Mouse (Mus musculus): ENCODE results near the gene Col9a2.

Gene Col9a2

DNA sequence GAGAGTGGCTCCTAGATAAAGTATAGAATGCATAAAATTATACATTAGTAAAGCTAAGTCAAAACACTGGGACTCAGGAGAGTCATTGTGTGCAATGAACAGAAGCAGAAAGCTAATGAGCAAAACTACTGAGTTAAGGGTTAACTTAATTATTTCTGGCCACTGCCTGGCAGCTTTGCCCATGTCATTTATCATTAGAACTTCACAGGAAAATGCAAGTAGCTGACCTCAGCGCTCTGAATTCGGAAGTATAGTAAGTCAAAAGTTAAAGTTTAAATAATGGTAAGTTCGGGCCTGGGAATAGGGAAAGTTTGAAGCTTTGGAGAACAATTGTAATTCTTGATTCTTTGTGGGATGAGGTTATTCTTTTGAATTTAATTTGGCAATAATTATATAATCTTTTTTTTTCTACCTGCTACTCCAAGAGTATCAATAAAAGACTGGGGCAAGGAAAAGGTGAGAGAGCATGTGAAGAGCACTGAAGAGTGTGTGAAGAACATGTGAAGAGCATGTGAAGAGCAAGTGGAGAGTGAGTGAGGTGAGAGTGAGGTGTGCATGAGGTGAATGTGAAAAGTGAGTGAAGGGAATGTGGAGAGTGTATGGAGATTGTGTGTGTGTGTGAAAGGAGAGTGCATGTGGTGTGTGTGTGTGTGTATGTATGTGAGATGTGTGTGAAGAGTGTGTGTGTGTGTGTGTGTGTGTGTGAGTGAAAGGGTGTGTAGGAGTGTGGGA, 38.9 kb downstream of the Col9a2 start:
- no peak for DNase-seq (ENCODE audit: extremely low read depth, insufficient read length, low spot score)

DNA sequence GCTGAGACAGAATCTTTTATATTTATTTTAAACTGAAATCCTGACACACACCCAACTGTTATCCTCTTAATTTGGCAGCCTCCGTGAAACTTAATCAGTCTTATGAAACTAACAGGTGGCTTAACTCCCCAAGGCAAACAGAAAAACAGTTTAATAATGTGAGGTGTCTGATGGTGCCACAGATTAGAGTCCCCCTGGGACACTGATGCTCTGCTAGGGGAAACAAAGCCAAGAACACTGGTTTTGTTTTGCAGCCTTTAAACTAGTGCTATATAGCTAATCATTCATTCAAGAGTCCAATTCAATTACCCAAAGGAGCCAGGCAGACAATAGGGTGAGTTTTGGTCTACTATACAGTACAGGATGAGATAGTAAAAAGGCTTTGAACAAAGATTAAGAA, 41.2 kb downstream of the Col9a2 start:
- no peak for DNase-seq (ENCODE audit: extremely low read depth, insufficient read length, low spot score)

DNA sequence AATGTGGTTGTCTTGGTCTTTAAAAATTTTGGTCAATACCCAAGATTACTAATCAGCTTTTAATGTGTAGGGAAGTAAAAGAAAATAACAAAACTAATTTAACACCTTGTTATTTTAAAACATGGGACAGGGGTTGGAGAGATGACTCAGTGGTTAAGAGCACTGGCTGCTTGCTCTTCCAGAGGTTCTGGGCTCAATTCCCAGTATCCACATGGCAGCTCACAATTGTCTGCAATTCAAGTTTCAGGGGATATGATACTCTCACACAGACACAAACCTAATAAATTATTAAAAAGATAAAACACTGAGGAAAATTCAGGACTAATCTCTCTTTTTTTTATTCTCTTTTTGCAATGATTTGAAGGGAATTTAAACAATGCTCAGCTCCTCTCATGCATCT, 45.3 kb downstream of the Col9a2 start:
- DNase-seq (ENCODE audit: extremely low read depth, insufficient read length, low spot score) = no peak

DNA sequence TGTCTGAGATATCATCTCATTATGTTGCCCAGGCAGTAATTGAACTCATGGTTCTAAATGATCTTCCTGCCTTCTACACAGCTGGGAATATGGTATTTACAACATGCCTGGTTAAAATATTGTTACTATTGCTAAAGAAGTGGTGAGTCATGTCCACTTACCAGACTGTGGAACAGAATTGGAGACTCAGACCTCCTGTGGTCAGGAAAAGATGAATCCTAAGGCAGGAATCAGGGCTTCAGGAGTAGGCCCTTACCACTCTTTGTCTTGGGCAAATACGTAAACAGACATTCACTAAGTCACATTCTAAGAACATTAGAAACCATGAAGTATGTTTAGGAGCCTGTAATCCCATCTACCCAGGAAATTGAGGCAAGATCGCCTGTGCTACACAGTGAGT, 49.5 kb downstream of the Col9a2 start:
- no peak for DNase-seq (ENCODE audit: extremely low read depth, insufficient read length, low spot score)

DNA sequence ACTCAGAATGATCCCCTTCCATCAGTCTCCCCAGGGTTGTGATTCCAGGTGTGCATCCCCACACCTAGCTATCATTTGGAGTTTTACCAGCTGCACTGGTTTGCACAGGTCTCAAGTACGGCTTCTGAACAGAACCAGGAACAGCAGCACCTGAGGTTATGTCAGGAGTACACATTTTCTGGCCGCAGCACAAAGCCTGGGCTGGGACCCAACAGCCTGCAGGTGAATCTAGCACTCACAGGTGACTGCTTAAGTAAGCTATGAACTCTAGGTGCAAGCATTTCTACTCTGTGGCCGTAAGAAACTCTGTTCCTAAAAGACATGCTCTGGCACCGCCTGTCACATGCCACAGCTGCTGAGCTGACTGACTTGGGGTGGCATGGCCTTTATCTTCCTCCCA, 51.0 kb downstream of the Col9a2 start:
- no peak for DNase-seq (ENCODE audit: extremely low read depth, insufficient read length, low spot score)

DNA sequence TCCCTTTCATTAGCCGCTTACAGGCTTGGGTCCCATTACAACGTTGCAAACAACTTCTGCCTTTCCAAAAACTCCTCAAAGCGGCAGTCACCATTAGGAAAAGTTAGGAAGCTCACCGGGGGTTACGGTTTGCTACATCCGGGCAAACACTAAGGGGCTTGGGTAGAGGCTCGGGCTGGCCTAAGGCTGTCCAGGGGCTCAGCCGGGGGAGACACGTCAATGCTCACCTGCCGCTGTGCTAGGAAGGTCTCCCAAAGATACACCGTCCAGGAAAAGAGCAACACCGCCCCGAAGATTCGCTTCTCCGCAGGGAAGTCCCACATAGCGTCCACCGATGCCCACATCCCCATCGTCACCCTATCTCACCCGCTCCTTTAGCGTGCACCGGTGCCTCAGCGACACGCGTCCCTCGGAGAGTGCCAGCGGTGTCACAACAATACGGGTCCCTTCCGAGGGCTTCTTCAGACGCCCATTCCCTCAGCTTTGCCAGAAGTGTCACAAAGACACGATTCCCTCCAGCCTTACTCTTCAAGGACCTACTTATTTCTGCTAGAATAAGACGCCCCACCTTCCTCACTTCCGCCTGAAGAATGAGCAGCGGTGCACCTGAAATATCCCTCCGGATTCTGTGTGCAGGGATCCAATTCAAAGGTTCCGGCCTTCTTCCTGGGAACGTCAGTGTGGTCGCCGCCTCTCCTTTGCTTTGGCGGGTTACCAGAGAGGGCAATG, 58.6 kb downstream of the Col9a2 start, which contains the start of gene Zmpste24:
Gene Zmpste24 (minus strand): TSS at position 592 of the 729 bp plus-strand sequence.
- peak; percentile 80 for DNase-seq (ENCODE audit: extremely low read depth, insufficient read length, low spot score)

DNA sequence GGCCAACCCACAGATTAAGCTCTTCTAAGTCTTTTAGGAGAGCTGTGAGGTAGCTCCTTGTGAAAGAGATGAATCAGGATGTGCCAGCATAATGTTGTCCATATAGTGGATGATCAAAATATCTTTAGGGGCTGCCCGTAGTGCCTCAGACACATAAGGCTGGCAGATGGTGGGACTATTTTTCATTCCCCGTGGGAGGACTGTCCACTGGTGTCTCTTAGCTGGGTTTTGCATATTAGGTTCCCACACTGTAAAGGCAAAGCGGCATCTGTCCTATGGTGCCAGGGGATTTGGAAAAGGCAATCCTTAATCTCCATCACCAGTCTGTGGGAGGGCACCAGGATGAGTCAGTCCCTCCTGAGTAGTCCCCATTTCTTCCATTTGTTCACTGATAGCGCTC, 64.1 kb downstream of the Col9a2 start:
- DNase-seq (ENCODE audit: extremely low read depth, insufficient read length, low spot score) = no peak

Measured in 3134 (cell line).